8 mouse cellular contexts compared by ENCODE assay signal in the genomic region with DNA sequence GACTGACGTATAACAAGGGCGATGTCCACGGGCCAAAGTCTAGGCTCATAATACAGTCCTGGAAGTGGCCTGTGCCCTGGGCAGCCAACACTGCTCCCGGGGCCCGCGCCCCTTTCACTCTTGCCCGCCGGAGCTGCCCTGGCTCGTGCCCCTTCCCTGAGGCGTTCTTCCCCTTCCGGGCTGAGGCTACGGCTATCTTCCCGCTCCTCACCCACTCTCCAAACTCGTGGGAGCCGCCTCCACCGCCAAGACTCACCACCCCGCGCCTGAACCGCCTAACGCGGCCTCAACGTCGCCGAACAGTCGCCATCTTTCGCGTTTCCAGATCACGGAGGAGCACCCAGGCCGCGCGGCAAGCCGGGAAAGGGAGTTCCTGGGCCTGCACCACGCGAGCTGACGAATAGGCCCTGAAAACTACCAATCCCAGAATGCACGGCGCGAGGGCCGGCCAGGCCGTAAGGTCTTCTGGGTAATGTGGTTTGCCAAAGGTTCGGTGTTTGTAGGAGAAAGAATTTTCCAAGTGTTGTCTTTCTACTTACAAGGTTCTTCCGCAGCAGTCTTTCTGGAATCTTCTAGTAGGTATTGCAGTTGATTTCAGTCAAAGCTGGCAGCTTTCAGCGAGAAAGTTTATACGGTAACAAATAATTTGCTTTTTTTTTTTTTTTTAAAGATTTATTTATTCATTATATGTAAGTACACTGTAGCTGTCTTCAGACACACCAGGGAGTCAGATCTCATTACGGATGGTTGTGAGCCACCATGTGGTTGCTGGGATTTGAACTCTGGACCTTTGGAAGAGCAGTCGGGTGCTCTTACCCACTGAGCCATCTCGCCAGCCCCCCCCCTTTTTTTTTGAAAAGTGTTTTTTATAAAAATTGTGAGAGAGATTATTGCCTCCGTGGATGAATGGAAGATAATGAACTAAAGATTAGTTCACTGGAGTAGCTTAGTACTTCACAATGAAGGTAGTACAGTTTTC. TPM values are rescaled to one million over a fixed set of nuclear protein-coding genes. Genes with fewer than 3 reads are reported as not detected.
DNase-seq lines count a peak whose midpoint lies in the region; ATAC-seq and TF ChIP-seq lines count a peak whose summit lies in the region.

Gene Ddx23 (minus strand): TSS at position 328 of the 979 bp plus-strand sequence.

- peak; percentile 90 for ATAC-seq in Patski
- ATAC-seq in hindbrain, embryonic 13.5 days (ENCODE audit: low FRiP score), result peak; percentile 96

- POLR2A ChIA-PET in Patski (lab: Charles Lee), result interaction anchor here (0.5 to 1.0 kb wide), 5 partner anchors 15 to 155 kb away, joined by 3 to 7 read pairs (median 3); no protein-coding TSS in a partner anchor

- in situ Hi-C loops in Patski (cut with MboI; ENCODE audit: low pct_unique_long_range_greater_than_20kb), result loop anchor here (5.0 kb wide), 1 partner anchor 124 kb away; the partner anchor contains the start of gene Wnt1

- WGBS in hindbrain, embryonic 13.5 days, result 4% methylated on average over 48 of the region's 48 CpGs

- TF ChIP-seq CTCF in Patski (IDR thresholded peaks at IDR 0.05), result no peak

- peak within 1 kb of the TSS; percentile 85 for H3K4me3 ChIP-seq in hindbrain, embryonic 13.5 days

- CTCF ChIA-PET in Patski (lab: Charles Lee), result interaction anchor here (0.8 to 3.0 kb wide), 7 partner anchors 11 to 137 kb away, joined by 3 to 16 read pairs (median 4); no protein-coding TSS in a partner anchor

- peak within 1 kb of the TSS; percentile 93 for H3K9ac ChIP-seq in hindbrain, embryonic 13.5 days

- DNase-seq in Patski (ENCODE audit: low read depth, low spot score), result peak; percentile 79
- DNase-seq in cerebellum, postnatal 14 days, result peak; percentile 96 to 97
- DNase-seq in frontal cortex, postnatal 14 days (ENCODE audit: low spot score in 2 of 2), result peak; percentile 92 to 93
- DNase-seq in layer of hippocampus, postnatal 25 days (ENCODE audit: extremely low spot score in 1 of 2, low spot score in 1 of 2), result peak; percentile 82 to 94
- DNase-seq in lung, postnatal 25 days (ENCODE audit: low spot score), result peak; percentile 97
- peak; percentile 97 for DNase-seq in retina, embryonic 14.5 days (ENCODE audit: low spot score)
- peak; percentile 96 for DNase-seq in thymus, postnatal 4 days

- peak within 1 kb of the TSS; percentile 94 for H3K27ac ChIP-seq in hindbrain, embryonic 13.5 days

- no peaks in the 10 kb centered on the region for H3K27me3 ChIP-seq in Patski
- H3K27me3 ChIP-seq in hindbrain, embryonic 13.5 days, result no peaks in the 10 kb centered on the region

- H3K4me2 ChIP-seq in hindbrain, embryonic 13.5 days, result peak within 1 kb of the TSS; percentile 74

- H3K36me3 ChIP-seq in hindbrain, embryonic 13.5 days, result peaks cover 19% of the 10 kb centered on the region

- peaks cover 11% of the 10 kb centered on the region for H3K4me1 ChIP-seq in hindbrain, embryonic 13.5 days (replicated peaks)

- no peaks in the 10 kb centered on the region for H3K9me3 ChIP-seq in hindbrain, embryonic 13.5 days

RNA-seq across cellular contexts. Expression of gene Ddx23, which starts in this region (rescaled TPM):
- polyA plus RNA-seq in Patski (2021), result 109 TPM
- 27.5 and 28.0 TPM in 2 replicates for polyA plus RNA-seq in hindbrain, embryonic 13.5 days (2015; fragmentation: Nextera tagmentation; extraction: Ambion mirVana)
- total RNA-seq in layer of hippocampus, postnatal 25 days (2021), result 10 to 100 TPM; 75.8 to 79.9 TPM

Comparison
In these comparisons a context has a peak if more than half of its experiments do, and no peak if none do; other contexts are left out.
1. Peak in every context shown above with its lines: DNase-seq, ATAC-seq, H3K4me3 ChIP-seq and H3K27ac ChIP-seq.